Mouse (Mus musculus): ENCODE data around the gene Olfr314. TPM values are rescaled to one million over a fixed set of nuclear protein-coding genes. Genes with fewer than 3 reads are reported as not detected.
"Not testable (repeated sequence)": the region's sequence is repeated elsewhere in the genome, so short reads cannot be mapped to it uniquely, and the experiment has no call there.

Gene Olfr314
- polyA plus RNA-seq, 1 experiment, result not detected

DNA sequence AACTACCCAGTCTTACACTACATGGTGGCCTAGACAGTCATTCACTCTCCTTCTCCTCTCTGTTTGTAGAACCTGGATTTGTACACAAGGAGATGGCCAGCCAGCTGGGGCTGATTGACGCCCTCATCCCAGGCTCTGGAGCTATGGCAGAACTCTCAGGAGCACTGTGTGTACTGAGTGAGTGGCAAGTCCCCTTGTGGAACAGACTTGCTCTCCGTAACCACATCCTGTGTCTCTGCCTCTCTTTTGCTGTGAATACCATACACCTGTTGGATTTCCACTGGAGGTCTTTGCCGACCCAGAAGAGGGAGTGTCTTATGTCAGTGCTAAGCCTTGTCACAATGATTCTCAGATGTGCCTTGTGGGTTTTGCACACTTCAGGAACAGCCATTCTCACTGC lies 49.8 kb downstream of the Olfr314 start:
- DNase-seq (ENCODE audit: low read depth), result not testable (repeated sequence)

Other genes starting within 250 kb of the Olfr314 start
- gene Olfr330, start 248.1 kb upstream of the Olfr314 start, polyA plus RNA-seq (2012; rRNA removed), result not detected in 2 replicates
- gene Olfr329-ps, start 236.5 kb upstream of the Olfr314 start, polyA plus RNA-seq (2012; rRNA removed), result not detected in 2 replicates
- gene Olfr328, start 227.3 kb upstream of the Olfr314 start, polyA plus RNA-seq (2012; rRNA removed), result not detected in 2 replicates
- gene Olfr224, start 212.4 kb upstream of the Olfr314 start, polyA plus RNA-seq (2012; rRNA removed), result not detected in 2 replicates
- not detected in 2 replicates for gene Olfr325, start 205.2 kb upstream of the Olfr314 start, polyA plus RNA-seq (2012; rRNA removed)
- not detected in 2 replicates for gene Olfr324, start 187.8 kb upstream of the Olfr314 start, polyA plus RNA-seq (2012; rRNA removed)
- gene 2210407C18Rik, start 166.9 kb upstream of the Olfr314 start, polyA plus RNA-seq (2012; rRNA removed), result 0.29 TPM in 1 of 2 replicates, not detected in the other
- not detected in 2 replicates for gene Olfr323, start 152.5 kb upstream of the Olfr314 start, polyA plus RNA-seq (2012; rRNA removed)
- gene Trim58, start 142.5 kb upstream of the Olfr314 start, polyA plus RNA-seq (2012; rRNA removed), result not detected in 2 replicates
- not detected in 2 replicates for gene Olfr322, start 124.2 kb upstream of the Olfr314 start, polyA plus RNA-seq (2012; rRNA removed)
- not detected in 2 replicates for gene Olfr320, start 101.9 kb upstream of the Olfr314 start, polyA plus RNA-seq (2012; rRNA removed)
- gene Olfr319, start 83.8 kb upstream of the Olfr314 start, polyA plus RNA-seq (2012; rRNA removed), result 0.06 TPM in 1 of 2 replicates, not detected in the other
- not detected in 2 replicates for gene Olfr318, start 58.9 kb upstream of the Olfr314 start, polyA plus RNA-seq (2012; rRNA removed)
- not detected in 2 replicates for gene Olfr317, start 43.7 kb upstream of the Olfr314 start, polyA plus RNA-seq (2012; rRNA removed)
- gene Olfr316, start 30.2 kb upstream of the Olfr314 start, polyA plus RNA-seq (2012; rRNA removed), result not detected in 2 replicates
- gene Olfr315, start 9.8 kb upstream of the Olfr314 start, polyA plus RNA-seq (2012; rRNA removed), result not detected in 2 replicates
- 3.3 and 4.8 TPM in 2 replicates for gene Fam183b, start 19.0 kb downstream of the Olfr314 start, polyA plus RNA-seq (2012; rRNA removed)
- gene Olfr313, start 32.0 kb downstream of the Olfr314 start, polyA plus RNA-seq (2012; rRNA removed), result not detected in 2 replicates
- not detected in 2 replicates for gene Olfr312, start 46.3 kb downstream of the Olfr314 start, polyA plus RNA-seq (2012; rRNA removed)
- gene Olfr311, start 56.3 kb downstream of the Olfr314 start, polyA plus RNA-seq (2012; rRNA removed), result not detected in 2 replicates
- 4.6 and 6.2 TPM in 2 replicates for gene Gm12258, start 64.2 kb downstream of the Olfr314 start, polyA plus RNA-seq (2012; rRNA removed)
- 7.6 and 9.1 TPM in 2 replicates for gene 2810021J22Rik, start 84.3 kb downstream of the Olfr314 start, polyA plus RNA-seq (2012; rRNA removed)
- 1.2 and 1.9 TPM in 2 replicates for gene Zfp39, start 121.3 kb downstream of the Olfr314 start, polyA plus RNA-seq (2012; rRNA removed)
- gene Btnl10, start 135.0 kb downstream of the Olfr314 start, polyA plus RNA-seq (2012; rRNA removed), result 0.03 TPM in 1 of 2 replicates, not detected in the other
- gene Rnf187, start 156.0 kb downstream of the Olfr314 start, polyA plus RNA-seq (2012; rRNA removed), result 163 and 165 TPM in 2 replicates
- 0.97 and 1.6 TPM in 2 replicates for gene Hist3h2ba, start 166.0 kb downstream of the Olfr314 start, polyA plus RNA-seq (2012; rRNA removed)
- 20.3 and 21.6 TPM in 2 replicates for gene Hist3h2a, start 171.7 kb downstream of the Olfr314 start, polyA plus RNA-seq (2012; rRNA removed)
- 0.39 and 1.3 TPM in 2 replicates for gene Trim17, start 171.7 kb downstream of the Olfr314 start, polyA plus RNA-seq (2012; rRNA removed)
- 22.6 and 25.2 TPM in 2 replicates for gene Trim11, start 195.1 kb downstream of the Olfr314 start, polyA plus RNA-seq (2012; rRNA removed)